Comparison of ENCODE assay signal across 11 mouse cellular contexts in the genomic region with DNA sequence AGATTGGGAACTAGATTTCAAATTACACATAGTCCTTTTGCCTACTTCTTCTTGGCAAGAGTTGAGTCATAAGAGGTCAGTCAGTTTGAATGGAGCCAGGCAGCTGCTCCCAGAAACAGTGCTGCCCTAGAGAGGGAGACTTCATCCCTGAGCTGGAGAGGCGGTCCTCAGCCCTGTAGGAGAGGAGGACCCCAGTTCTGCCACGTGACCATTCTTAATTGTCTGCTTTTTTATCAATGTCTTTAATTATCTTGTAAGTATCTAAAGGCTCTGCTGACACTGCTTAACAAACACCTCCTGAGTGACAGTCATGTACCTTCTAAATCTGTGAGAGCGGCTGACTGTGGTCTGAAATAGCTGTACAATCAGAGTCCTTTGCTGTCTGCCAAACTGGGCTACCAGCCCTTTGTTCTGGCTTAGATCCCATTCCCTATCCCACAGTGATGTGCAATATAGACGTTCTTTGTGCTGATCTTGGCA. TPM values are rescaled to one million over a fixed set of nuclear protein-coding genes. Genes with fewer than 3 reads are reported as not detected.
DNase-seq lines count a peak whose midpoint lies in the region; ATAC-seq and TF ChIP-seq lines count a peak whose summit lies in the region.
"Had no signal": no experiment of that assay in that cellular context is flagged by ENCODE, and none has a peak within 500 bp of the region (broad histone marks: within the 10 kb centered on the region; RNA-seq: fewer than 3 reads in every experiment).

No protein-coding gene starts in this region.

- no peak for TF ChIP-seq CTCF in stomach, postnatal 0 days (IDR thresholded peaks at IDR 0.05; ENCODE audit: low read depth)

- no peak overlapping the region for H3K9ac ChIP-seq in forebrain, embryonic 16.5 days (replicated peaks; ENCODE audit: low read depth, low read length)
- H3K9ac ChIP-seq in heart, embryonic 13.5 days: no peak overlapping the region
- H3K9ac ChIP-seq in stomach, postnatal 0 days (ENCODE audit: low read length): no peak overlapping the region
- H3K9ac ChIP-seq: limb, embryonic 13.5 days had no signal

- H3K27me3 ChIP-seq in forebrain, embryonic 16.5 days (replicated peaks; ENCODE audit: control insufficient read depth, insufficient read depth, low read length): no peaks in the 10 kb centered on the region
- H3K27me3 ChIP-seq in heart, embryonic 13.5 days (replicated peaks): no peaks in the 10 kb centered on the region
- H3K27me3 ChIP-seq in stomach, postnatal 0 days (ENCODE audit: control insufficient read depth, insufficient read depth, low read length): no peaks in the 10 kb centered on the region
- H3K27me3 ChIP-seq: limb, embryonic 13.5 days; Patski had no signal

- no peak overlapping the region for H3K4me3 ChIP-seq in forebrain, embryonic 16.5 days (replicated peaks; ENCODE audit: low read length)
- H3K4me3 ChIP-seq in heart, embryonic 13.5 days: no peak overlapping the region
- H3K4me3 ChIP-seq in stomach, postnatal 0 days (ENCODE audit: low read depth, low read length): no peak overlapping the region
- H3K4me3 ChIP-seq: limb, embryonic 13.5 days had no signal

- no peak for TF ChIP-seq EP300 in stomach, postnatal 0 days (optimal IDR thresholded peaks at IDR 0.05)

- peaks cover 8% of the 10 kb centered on the region for H3K4me1 ChIP-seq in forebrain, embryonic 16.5 days (replicated peaks; ENCODE audit: control insufficient read depth, insufficient read depth, low read length)
- peaks cover 33% of the 10 kb centered on the region for H3K4me1 ChIP-seq in heart, embryonic 13.5 days
- no peaks in the 10 kb centered on the region for H3K4me1 ChIP-seq in stomach, postnatal 0 days (replicated peaks; ENCODE audit: control insufficient read depth, insufficient read depth)
- H3K4me1 ChIP-seq: limb, embryonic 13.5 days had no signal

- 31% methylated on average over 4 of the region's 4 CpGs for WGBS in forebrain, embryonic 16.5 days
- WGBS in heart, embryonic 13.5 days: 38% methylated on average over 4 of the region's 4 CpGs
- WGBS in stomach, postnatal 0 days: 73% methylated on average over 4 of the region's 4 CpGs

- no peak overlapping the region for H3K4me2 ChIP-seq in forebrain, embryonic 16.5 days (ENCODE audit: low read length)
- H3K4me2 ChIP-seq in heart, embryonic 13.5 days: no peak overlapping the region
- no peak overlapping the region for H3K4me2 ChIP-seq in stomach, postnatal 0 days (replicated peaks; ENCODE audit: low read depth)
- H3K4me2 ChIP-seq: limb, embryonic 13.5 days had no signal

- H3K36me3 ChIP-seq in forebrain, embryonic 16.5 days (ENCODE audit: control insufficient read depth, insufficient read depth): 0 out of 2 replicates have a peak, but pooled peaks cover 2% of the 10 kb centered on the region
- peaks cover 15% of the 10 kb centered on the region for H3K36me3 ChIP-seq in heart, embryonic 13.5 days
- H3K36me3 ChIP-seq in stomach, postnatal 0 days (ENCODE audit: control insufficient read depth, insufficient read depth, low read length): no peaks in the 10 kb centered on the region

- intact Hi-C loops in left cerebral cortex, postnatal 36 days (cut with DNase I): no loop called here
- intact Hi-C loops in left cerebral cortex, postnatal 4 days (cut with DNase I): no loop called here

- ATAC-seq in forebrain, embryonic 16.5 days: peak; percentile 61; the same call in 1 of the 2 replicates
- ATAC-seq in heart, embryonic 13.5 days (ENCODE audit: extremely low read depth, insufficient number of reproducible peaks, low FRiP score, low TSS enrichment): no peak; the same call in 1 of the 2 replicates
- no peak for ATAC-seq in stomach, postnatal 0 days (ENCODE audit: low FRiP score, low TSS enrichment)
- ATAC-seq in CD4-positive, CD25-positive, alpha-beta regulatory T cell, adult 4 months: no peak
- ATAC-seq: Patski had no signal

- H3K27ac ChIP-seq in forebrain, embryonic 16.5 days (ENCODE audit: low read length): 0 out of 2 replicates have a peak overlapping the region, but pooled peaks have one; percentile 9
- H3K27ac ChIP-seq in heart, embryonic 13.5 days (replicated peaks): peak overlapping the region; percentile 76
- no peak overlapping the region for H3K27ac ChIP-seq in stomach, postnatal 0 days (replicated peaks)
- H3K27ac ChIP-seq: limb, embryonic 13.5 days had no signal

- DNase-seq in left cerebral cortex, adult 11 months (ENCODE audit: low spot score): peak; percentile 49
- no peak for DNase-seq in left cerebral cortex, postnatal 36 days (ENCODE audit: low spot score in 2 of 2)
- peak; percentile 46 for DNase-seq in left cerebral cortex, postnatal 4 days
- DNase-seq in stomach, postnatal 0 days (ENCODE audit: low spot score): no peak
- DNase-seq: gastrocnemius, postnatal 14 days; kidney, adult 9 months had no signal

- H3K9me3 ChIP-seq in forebrain, embryonic 16.5 days (ENCODE audit: control insufficient read depth, low read length): no peaks in the 10 kb centered on the region
- no peaks in the 10 kb centered on the region for H3K9me3 ChIP-seq in heart, embryonic 13.5 days
- H3K9me3 ChIP-seq in stomach, postnatal 0 days (ENCODE audit: control insufficient read depth, low read length): no peaks in the 10 kb centered on the region
- H3K9me3 ChIP-seq: limb, embryonic 13.5 days had no signal

RNA-seq across cellular contexts. Expression of a gene that starts 11.3 kb away (rescaled TPM):
- total RNA-seq in left cerebral cortex, postnatal 36 days (2021): 1 to 10 TPM; 6.2 to 6.8 TPM
- polyA plus RNA-seq in forebrain, embryonic 16.5 days (2015; fragmentation: Nextera tagmentation; extraction: Ambion mirVana): 15.8 and 18.1 TPM in 2 replicates
- polyA plus RNA-seq in heart, embryonic 13.5 days (2015; fragmentation: Nextera tagmentation; extraction: Ambion mirVana): 34.6 and 36.1 TPM in 2 replicates
- total RNA-seq in left cerebral cortex, postnatal 4 days (2021): 10 to 100 TPM in 1 of 2 experiments, 1 to 10 TPM in 1; 9.5 to 10.2 TPM
- 22.2 and 23.2 TPM in 2 replicates for polyA plus RNA-seq in stomach, postnatal 0 days (2015; fragmentation: Nextera tagmentation; extraction: Ambion mirVana)
- 10 to 100 TPM; 37.6 to 41.0 TPM for polyA plus RNA-seq in CD4-positive, CD25-positive, alpha-beta regulatory T cell, adult 4 months (2017; shearing (Covaris generic))

Comparison
In these comparisons a context has a peak if more than half of its experiments do, and no peak if none do; other contexts are left out.
1. DNase-seq: peak in left cerebral cortex, adult 11 months (single experiment) and left cerebral cortex, postnatal 4 days (single experiment); none in left cerebral cortex, postnatal 36 days (0 of 2) and stomach, postnatal 0 days (single experiment).